Mouse (Mus musculus): Measurements from ENCODE around the gene Fndc7. TPM values are rescaled to one million over a fixed set of nuclear protein-coding genes. Genes with fewer than 3 reads are reported as not detected.
"Not testable (repeated sequence)": the region's sequence is repeated elsewhere in the genome, so short reads cannot be mapped to it uniquely, and the experiment has no call there.

Gene Fndc7
- total RNA-seq, 2 experiments from 2014 or later = 0.11 TPM; not detected in 1

DNA sequence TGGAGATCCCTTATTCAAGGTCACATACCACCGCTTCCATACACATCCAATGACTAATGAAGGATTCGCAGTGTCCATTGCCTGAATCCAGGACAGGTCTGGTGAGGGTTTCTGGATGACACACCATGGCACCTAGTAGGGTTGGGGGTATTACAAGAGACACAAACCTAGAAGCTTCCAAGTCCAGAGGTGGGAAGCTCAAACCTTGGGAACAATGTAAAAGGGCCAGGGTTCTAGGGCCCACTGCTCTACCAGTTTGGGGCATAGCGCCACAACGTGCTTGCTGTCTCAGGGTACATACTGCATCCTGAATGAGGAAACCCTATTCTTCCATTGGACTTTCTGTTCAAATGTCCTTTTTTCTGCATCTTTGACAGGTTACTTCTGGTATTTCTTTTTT is 8.8 kb upstream of the Fndc7 start:
- intact Hi-C loops (cut with DNase I) = no loop called here
- no peak for DNase-seq (ENCODE audit: low spot score in 2 of 2)

DNA sequence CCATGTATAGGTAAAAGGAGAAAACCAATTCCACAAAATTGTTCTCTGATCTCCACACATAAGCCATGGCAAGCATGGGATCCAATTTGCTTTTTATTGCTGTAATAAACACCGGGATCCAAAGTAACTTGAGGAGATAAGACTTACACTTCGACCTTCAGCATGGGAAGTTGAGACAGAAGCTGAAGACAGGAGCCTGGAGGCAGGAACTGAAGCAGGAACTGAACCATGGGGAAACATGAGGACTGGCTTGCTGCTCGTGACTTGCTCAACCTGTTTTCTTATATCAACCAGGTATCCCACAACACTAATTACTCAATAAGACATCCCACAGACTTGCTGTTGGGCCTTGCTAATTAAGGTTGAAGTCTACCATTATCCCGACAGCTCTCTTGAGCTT is 3.1 kb upstream of the Fndc7 start:
- no peak for DNase-seq (ENCODE audit: low spot score in 2 of 2)
- intact Hi-C loops (cut with DNase I) = no loop called here

GRCm38 (mm10) chr3:108892080-108892479 is 2.3 kb upstream of the Fndc7 start:
- intact Hi-C loops (cut with DNase I) = no loop called here
- DNase-seq (ENCODE audit: low spot score in 2 of 2) = no peak

GRCm38 (mm10) chr3:108887618-108887975 is 2.2 kb downstream of the Fndc7 start:
- DNase-seq (ENCODE audit: low spot score in 2 of 2) = no peak
- intact Hi-C loops (cut with DNase I) = no loop called here

DNA sequence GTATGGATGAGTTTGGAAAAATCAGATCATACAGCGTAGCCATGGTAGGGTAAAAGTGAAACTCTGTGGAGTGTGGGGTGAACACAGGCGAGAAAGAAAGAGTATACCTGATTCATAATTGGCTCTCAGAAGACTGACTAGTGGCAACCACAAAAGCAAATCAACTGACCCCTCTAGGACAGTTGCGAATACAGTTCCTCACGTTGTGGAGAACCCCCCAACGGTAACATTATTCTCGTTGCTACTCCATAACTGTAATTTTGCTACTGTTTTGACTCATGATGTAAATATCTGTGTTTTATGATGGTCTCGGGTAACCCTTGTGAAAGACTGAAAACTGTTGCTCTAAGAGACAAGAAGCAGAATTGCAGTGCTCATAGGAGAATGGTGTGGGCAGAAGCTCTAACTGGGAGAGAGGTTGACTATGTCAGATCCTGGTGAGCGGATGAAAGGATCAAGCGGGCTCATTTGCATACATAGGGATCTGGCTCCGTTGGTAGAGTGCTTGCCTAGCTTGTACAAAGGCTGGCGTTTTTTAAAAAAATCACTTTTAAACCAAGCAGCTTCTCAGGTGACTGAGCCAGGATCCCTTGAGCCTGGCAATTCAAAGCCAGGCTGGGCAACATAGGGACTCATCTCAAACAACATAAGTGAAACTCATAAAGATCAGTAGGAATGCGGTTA is 2.7 kb downstream of the Fndc7 start:
- intact Hi-C loops (cut with DNase I) = no loop called here

GRCm38 (mm10) chr3:108885686-108886530 is 3.9 kb downstream of the Fndc7 start:
- DNase-seq (ENCODE audit: low spot score in 2 of 2) = no peak
- intact Hi-C loops (cut with DNase I) = no loop called here

More for the DNA sequence above, 2.7 kb downstream of the Fndc7 start:
- DNase-seq (ENCODE audit: low spot score in 2 of 2) = no peak

- no peak for DNase-seq (ENCODE audit: low spot score in 2 of 2)
These were observed 5.0 kb downstream of the Fndc7 start for GRCm38 (mm10) chr3:108884706-108885289.

DNA sequence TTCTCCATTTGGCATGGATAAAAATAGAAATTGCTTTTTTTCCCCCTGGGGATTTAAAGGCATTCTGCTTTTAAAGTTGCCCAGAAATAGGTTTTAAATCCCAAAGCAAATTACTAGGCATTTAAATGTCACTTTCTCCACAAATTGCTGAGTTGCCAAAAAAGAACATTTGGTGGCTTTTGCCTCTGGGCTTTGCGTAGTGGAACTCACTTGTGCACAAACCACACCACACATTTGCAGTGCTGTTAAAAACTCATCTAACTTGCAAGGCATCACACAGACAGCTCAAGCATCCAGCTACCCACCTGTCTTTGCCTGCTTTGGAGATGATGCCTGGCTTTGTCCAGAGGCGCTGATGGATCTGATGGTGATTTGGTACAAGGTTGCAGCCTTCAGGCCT is 6.7 kb downstream of the Fndc7 start:
- intact Hi-C loops (cut with DNase I) = no loop called here
- DNase-seq (ENCODE audit: low spot score in 2 of 2) = peak in 1 of 2 experiments; percentile 31

More at GRCm38 (mm10) chr3:108884706-108885289, 5.0 kb downstream of the Fndc7 start:
- intact Hi-C loops (cut with DNase I) = no loop called here

GRCm38 (mm10) chr3:108881873-108882272 is 7.9 kb downstream of the Fndc7 start:
- intact Hi-C loops (cut with DNase I); DNase-seq (ENCODE audit: low spot score in 2 of 2): not testable (repeated sequence)

DNA sequence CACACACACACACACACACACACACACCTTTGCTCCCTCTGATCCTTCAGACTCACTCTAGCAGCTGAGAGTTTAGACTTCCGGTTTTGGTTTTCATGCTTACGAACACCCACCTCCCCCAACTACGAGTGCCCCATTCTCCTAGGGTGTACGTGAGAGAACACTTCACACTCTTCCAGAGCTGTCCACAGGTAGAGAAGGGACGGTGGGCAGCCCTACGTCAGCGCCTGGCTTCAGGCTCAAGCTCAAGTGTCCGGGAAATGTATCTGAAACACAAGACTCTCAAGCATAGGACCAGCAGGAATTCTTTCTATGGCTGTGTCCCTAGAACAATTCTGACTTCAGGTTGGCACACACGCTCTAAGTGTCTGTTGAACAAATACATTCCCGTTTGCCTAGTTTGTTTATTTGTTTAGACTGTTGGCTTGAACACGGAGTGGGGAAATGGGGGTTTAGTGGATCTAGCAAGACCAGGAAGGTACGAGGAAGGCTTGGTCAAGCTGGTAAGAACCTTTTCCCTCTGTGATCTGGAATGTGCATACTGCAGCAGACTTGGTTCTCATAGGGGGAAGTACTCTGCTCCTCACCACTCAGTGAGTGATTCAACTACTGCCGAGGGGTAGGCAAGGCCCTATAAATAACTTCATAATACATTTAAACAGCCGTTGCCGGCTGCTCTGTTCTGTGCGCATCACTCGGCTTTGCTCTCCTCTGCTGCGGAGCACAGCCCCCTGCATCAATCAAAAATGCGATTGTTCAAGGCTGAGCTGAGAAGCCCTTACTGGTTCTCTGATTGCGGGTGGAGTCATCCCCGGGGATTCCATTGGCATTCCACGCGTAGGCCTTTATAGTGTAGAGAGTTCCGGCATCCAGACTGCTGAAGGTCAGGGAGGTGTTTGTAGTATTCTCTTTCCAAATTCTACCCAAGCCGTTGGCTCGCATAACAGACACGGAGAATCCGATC is 9.0 kb downstream of the Fndc7 start:
- peak; percentile 43 to 60 for DNase-seq (ENCODE audit: low spot score in 2 of 2)
- intact Hi-C loops (cut with DNase I) = no loop called here

- intact Hi-C loops (cut with DNase I) = no loop called here
- DNase-seq (ENCODE audit: low spot score in 2 of 2) = no peak
These were observed 9.9 kb downstream of the Fndc7 start for GRCm38 (mm10) chr3:108879836-108880435.

GRCm38 (mm10) chr3:108879129-108879528 is 10.7 kb downstream of the Fndc7 start:
- intact Hi-C loops (cut with DNase I) = no loop called here
- DNase-seq (ENCODE audit: low spot score in 2 of 2) = no peak

GRCm38 (mm10) chr3:108870631-108871030 is 19.2 kb downstream of the Fndc7 start:
- intact Hi-C loops (cut with DNase I) = no loop called here

GRCm38 (mm10) chr3:108867449-108867848 is 22.4 kb downstream of the Fndc7 start:
- no peak for DNase-seq (ENCODE audit: low spot score in 2 of 2)
- intact Hi-C loops (cut with DNase I) = no loop called here

More at GRCm38 (mm10) chr3:108870631-108871030, 19.2 kb downstream of the Fndc7 start:
- DNase-seq (ENCODE audit: low spot score in 2 of 2) = no peak

DNA sequence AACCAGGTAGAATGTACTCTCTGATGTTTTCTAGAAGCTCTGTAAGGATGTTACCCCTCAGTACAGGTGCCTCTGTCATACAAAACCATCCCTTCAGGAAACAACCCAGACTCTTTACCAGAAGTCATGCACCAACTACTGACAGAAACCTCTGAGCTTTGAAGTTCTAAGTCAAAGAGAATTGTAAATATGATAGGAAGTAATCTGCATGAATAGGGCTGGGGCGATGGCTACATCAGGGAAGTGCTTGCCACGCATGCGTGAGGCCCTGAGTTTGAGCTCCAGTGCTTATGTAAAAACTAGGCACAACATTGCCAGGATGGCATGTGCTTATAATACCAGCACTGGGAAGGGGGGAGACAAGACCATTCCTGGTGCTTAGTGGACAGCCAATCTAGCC is 24.1 kb downstream of the Fndc7 start:
- intact Hi-C loops (cut with DNase I) = no loop called here
- DNase-seq (ENCODE audit: low spot score in 2 of 2) = no peak

DNA sequence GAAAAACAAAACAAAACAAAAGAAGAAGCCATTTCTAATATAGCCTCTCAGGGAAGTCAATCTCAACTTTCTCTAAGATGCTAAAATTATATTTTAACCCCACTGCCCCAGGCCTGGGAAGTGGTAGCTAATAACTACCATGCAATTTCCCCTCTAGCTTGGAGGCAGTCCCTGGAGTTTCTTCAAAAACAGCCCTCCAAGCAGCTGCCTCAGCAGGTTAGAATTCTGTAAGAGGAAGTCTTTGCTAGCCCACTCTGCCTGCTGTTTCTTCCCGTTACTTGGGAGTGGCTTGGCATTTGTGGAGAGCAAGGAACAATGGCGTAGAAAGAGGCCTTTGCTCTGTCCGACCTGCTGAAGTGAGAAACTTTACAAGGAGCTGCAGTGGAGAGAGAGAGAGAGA is 24.7 kb downstream of the Fndc7 start:
- no peak for DNase-seq (ENCODE audit: low spot score in 2 of 2)
- intact Hi-C loops (cut with DNase I) = no loop called here

GRCm38 (mm10) chr3:108863091-108863490 is 26.7 kb downstream of the Fndc7 start:
- DNase-seq (ENCODE audit: low spot score in 2 of 2) = no peak
- intact Hi-C loops (cut with DNase I) = no loop called here

- intact Hi-C loops (cut with DNase I); DNase-seq (ENCODE audit: low spot score in 2 of 2): not testable (repeated sequence)
These were observed 27.5 kb downstream of the Fndc7 start for GRCm38 (mm10) chr3:108862282-108862681.

GRCm38 (mm10) chr3:108860786-108861185 is 29.0 kb downstream of the Fndc7 start:
- intact Hi-C loops (cut with DNase I) = no loop called here
- no peak for DNase-seq (ENCODE audit: low spot score in 2 of 2)

Measured in left cerebral cortex, postnatal 14 days (tissue).